Mouse (Mus musculus) adrenal gland, adult 2 months (tissue): Measurements from ENCODE around the gene Defb26. TPM values are rescaled to one million over a fixed set of nuclear protein-coding genes. Genes with fewer than 3 reads are reported as not detected.

Experiments
- DNase-seq: peaks from one replicate; pipeline ENCODE4 v3.0.0; 2021
- long read RNA-seq: library from polyadenylated mRNA; stranded (forward); transcript quantifications from one replicate; pipeline ENCODE4 v2.0.0, GENCODE M21; 2021
- polyA plus RNA-seq: library from polyadenylated mRNA; depleted of rRNA; stranded (reverse); fragments of >200 nt; gene quantifications from 2 replicates; pipeline ENCODE4 v1.2.3, GENCODE M21; 2012; rRNA removed
- total RNA-seq, 2 experiments: library from RNA; stranded (reverse); gene quantifications; 2 replicates each; pipeline ENCODE4 v1.2.3; 2021

The Defb26 gene
- total RNA-seq (not detected), polyA plus RNA-seq (not detected in 2 replicates)
- long read RNA-seq = 0 reads

GRCm38 (mm10) chr2:152511592-152511991 lies at the start of gene Defb26:
Defb26 (minus strand) TSS chr2:152511692.
- no peak for DNase-seq

- DNase-seq = no peak
Observed at GRCm38 (mm10) chr2:152556655-152557054, 45.2 kb upstream of the Defb26 start.

GRCm38 (mm10) chr2:152553774-152554423 lies 42.4 kb upstream of the Defb26 start:
- DNase-seq = peak; percentile 53

GRCm38 (mm10) chr2:152548124-152548523 lies 36.6 kb upstream of the Defb26 start:
- no peak for DNase-seq

GRCm38 (mm10) chr2:152544691-152545090 lies 33.2 kb upstream of the Defb26 start:
- DNase-seq = peak; percentile 67

- no peak for DNase-seq
Observed at GRCm38 (mm10) chr2:152543478-152543877, 32.0 kb upstream of the Defb26 start.

- no peak for DNase-seq
Observed at GRCm38 (mm10) chr2:152542897-152543296, 31.4 kb upstream of the Defb26 start.

GRCm38 (mm10) chr2:152541979-152542378 lies 30.5 kb upstream of the Defb26 start:
- DNase-seq = no peak

- DNase-seq = no peak
Observed at GRCm38 (mm10) chr2:152539944-152540710, 28.6 kb upstream of the Defb26 start, which contains the start of gene Defb29. Defb29 (minus strand) TSS chr2:152540098.

GRCm38 (mm10) chr2:152517981-152518380 lies 6.5 kb upstream of the Defb26 start, which contains the start of gene Defb28:
Defb28 (plus strand) TSS chr2:152518255.
- DNase-seq = peak; percentile 66

- DNase-seq = no peak
Observed at GRCm38 (mm10) chr2:152516084-152516483, 4.6 kb upstream of the Defb26 start.

- no peak for DNase-seq
Observed at GRCm38 (mm10) chr2:152503950-152504349, 7.5 kb downstream of the Defb26 start.

GRCm38 (mm10) chr2:152500863-152501229 lies 10.6 kb downstream of the Defb26 start:
- no peak for DNase-seq

GRCm38 (mm10) chr2:152500204-152500862 lies 11.2 kb downstream of the Defb26 start:
- DNase-seq = no peak

GRCm38 (mm10) chr2:152498020-152498419 lies 13.5 kb downstream of the Defb26 start:
- DNase-seq = no peak

- no peak for DNase-seq
Observed at GRCm38 (mm10) chr2:152493151-152493550, 18.3 kb downstream of the Defb26 start.

- no peak for DNase-seq
Observed at GRCm38 (mm10) chr2:152490038-152490437, 21.5 kb downstream of the Defb26 start, which contains the start of gene Defb22. Defb22 (minus strand) TSS chr2:152490138.

- DNase-seq = no peak
Observed at GRCm38 (mm10) chr2:152487024-152487423, 24.5 kb downstream of the Defb26 start.

- DNase-seq = no peak
Observed at GRCm38 (mm10) chr2:152481726-152482125, 29.8 kb downstream of the Defb26 start.

GRCm38 (mm10) chr2:152480881-152481280 lies 30.6 kb downstream of the Defb26 start:
- no peak for DNase-seq

- no peak for DNase-seq
Observed at GRCm38 (mm10) chr2:152476763-152477162, 34.7 kb downstream of the Defb26 start, which contains the start of gene Defb20. Defb20 (plus strand) TSS chr2:152477063.

- no peak for DNase-seq
Observed at GRCm38 (mm10) chr2:152472434-152472833, 39.1 kb downstream of the Defb26 start.

GRCm38 (mm10) chr2:152470973-152471372 lies 40.5 kb downstream of the Defb26 start:
- peak; percentile 23 for DNase-seq
